Mouse (Mus musculus): ENCODE measurements at regions not wholly inside any gene's neighbourhood (a gene's known extent, or its start where the extent isn't known, plus 50 kb on each side); places are given as distances from the start of the nearest gene placed in this dataset.

- TF ChIP-seq CTCF (IDR thresholded peaks at IDR 0.05; ENCODE audit: low read depth) = no peak
- no peak for TF ChIP-seq EP300 (IDR thresholded peaks at IDR 0.05; ENCODE audit: low read depth)
Observed at GRCm38 (mm10) chr13:25751409-25751777, 481.1 kb upstream of the Nrsn1 start.
